Mouse (Mus musculus) liver, postnatal 0 days (tissue): ENCODE results near the gene Alg2.

Experiments used
- CTCF ChIP-seq: sonication (generic); IDR thresholded peaks from 2 replicates; pipeline ENCODE4 v1.5.1; 2016; ENCODE audit warnings: antibody characterized with exemption, low read depth
- EP300 ChIP-seq: IDR thresholded peaks from 2 replicates; pipeline ENCODE4 v1.6.1; 2016; ENCODE audit warnings: antibody characterized with exemption, low read depth, mild to moderate bottlenecking

GRCm38 (mm10) chr4:47473968-47474729 is at the start of gene Alg2, which contains the start of gene Sec61b:
- TF ChIP-seq CTCF, result no peak
- peak; percentile 93 for TF ChIP-seq EP300
